Mouse (Mus musculus) adrenal gland, adult 18-20 months (tissue): Measurements from ENCODE around the gene Adamtsl1. TPM values are rescaled to one million over a fixed set of nuclear protein-coding genes. Genes with fewer than 3 reads are reported as not detected.

ENCODE experiments used
- DNase-seq, 2 experiments: peaks; one replicate each; pipeline ENCODE4 v3.0.0; 2021 to 2022; ENCODE audit warnings: low spot score in 2 of 2
- total RNA-seq, 2 experiments: library from RNA; stranded (reverse); gene quantifications; 1 replicate in 1 of 2; 2 replicates in 1 of 2; pipeline ENCODE4 v1.2.3; 2021

Adamtsl1 gene
- total RNA-seq, 2 experiments from 2014 or later = 10.2 to 15.8 TPM

DNA sequence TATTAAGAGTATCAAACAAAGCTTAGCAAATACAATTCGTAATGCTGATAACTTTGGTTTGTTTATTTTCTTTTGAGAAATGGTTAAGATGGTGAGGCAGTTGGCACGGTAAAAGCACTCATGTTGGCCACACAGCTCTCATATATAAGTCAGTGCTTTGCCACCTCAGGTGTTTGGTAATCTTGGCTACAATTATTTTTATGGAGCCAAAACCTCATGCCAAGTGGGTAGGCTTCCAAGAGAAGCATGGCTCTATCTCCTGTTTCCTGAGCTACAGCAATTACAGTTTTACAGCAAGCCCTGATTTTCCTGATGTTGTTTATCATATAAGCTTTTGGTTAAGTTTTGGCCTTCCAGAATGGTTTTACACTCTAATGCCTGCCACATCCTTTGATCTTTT, 795.2 kb downstream of the Adamtsl1 start:
- no peak for DNase-seq

DNA sequence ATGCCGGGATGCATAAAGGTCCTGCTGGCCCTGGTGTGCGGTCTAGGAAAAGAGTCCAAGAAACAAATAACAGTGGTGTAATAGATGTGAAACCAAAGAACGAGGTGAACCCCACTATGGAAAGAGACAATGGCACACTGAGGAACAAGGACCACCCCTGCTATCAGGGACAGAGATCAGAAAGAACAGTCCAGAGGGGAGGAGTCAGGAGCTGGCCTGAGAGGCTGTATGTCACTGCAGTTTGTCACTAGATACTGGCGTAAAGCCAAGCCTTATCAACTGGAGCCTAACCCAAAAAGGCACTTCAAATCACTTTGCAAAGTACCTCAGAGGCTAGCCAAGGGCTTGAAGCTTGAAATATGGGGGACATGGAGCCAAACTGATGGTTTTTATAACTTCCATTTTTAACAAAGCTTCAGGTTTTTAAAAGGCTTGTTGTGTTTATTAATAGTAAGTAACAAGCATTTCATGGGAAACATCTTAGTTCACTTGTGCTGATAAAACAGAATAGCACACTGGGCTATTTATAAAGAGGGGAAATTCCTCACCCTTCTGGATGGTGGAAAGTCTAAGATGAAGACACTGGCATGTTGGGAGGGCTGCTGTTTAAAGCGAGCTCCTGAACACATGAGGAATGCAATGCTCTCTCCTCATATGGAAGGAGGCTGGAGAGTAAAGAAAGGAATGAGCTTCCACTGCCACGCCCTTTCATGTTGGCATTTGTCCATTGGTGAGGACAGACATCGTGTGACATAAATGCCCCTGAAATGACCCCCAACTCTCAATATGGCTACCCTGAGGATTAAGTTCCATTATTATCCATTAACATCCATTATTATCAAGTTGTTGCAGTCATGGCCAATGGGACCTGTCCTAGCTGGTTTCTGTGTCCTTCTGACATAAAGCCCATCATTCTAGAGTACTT, 797.1 kb downstream of the Adamtsl1 start:
- DNase-seq = no peak

DNA sequence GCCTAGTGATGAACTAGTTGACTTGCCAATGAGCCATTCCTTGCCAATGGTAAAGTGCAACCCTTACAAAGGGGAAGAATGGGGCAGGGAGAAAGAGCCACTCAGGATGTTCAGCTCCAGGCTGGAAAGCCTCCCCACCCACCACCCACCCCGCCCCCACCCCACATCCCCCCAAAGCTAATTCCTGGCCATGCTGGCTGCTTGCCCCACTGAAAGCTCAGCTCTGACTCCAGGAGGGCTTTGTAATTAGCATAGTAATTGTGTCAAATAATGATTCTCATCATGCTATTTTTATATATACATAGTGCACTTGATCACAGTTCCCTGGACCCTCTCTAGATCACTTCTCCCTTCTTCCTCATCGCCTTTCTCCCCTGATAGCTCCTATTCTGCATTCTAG, 798.4 kb downstream of the Adamtsl1 start:
- DNase-seq = no peak

DNA sequence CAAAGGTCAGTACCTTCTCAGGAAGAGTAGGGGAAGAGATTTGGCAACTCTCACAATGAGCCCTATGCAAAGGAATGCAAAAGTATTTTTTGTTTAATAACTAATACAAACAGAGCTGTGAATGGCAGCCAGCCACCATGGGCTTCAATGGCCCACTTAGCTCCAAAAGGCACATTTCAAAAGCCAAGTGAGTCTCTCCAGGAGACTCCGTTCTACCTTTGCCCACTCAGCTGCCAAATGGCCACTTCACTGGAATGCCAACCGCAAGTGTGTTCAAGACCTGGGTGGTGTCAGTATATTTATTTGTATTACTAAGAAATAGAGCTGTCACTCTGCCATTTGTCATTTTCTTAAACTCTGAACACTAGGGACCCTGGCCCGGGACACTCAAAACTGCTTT, 800.5 kb downstream of the Adamtsl1 start:
- no peak for DNase-seq

DNA sequence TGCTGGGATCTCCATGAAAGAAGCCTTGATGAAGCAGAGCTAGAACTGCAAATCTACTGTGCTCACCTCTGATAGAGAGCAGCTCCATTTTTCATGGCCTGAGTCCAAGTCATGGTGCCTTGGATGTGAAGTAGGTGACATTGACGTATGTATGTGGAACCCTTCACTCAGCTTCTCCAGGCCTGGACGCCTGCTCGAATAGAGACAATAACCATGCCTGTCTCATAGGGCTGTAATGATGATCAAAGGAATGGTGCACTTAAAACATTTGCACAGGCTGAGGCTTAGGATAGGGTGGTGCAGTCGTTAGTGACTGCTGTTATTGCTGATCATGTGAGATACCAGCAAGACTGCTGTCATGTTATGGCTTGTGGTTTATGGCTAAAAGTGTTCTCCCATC, 801.1 kb downstream of the Adamtsl1 start:
- no peak for DNase-seq

DNA sequence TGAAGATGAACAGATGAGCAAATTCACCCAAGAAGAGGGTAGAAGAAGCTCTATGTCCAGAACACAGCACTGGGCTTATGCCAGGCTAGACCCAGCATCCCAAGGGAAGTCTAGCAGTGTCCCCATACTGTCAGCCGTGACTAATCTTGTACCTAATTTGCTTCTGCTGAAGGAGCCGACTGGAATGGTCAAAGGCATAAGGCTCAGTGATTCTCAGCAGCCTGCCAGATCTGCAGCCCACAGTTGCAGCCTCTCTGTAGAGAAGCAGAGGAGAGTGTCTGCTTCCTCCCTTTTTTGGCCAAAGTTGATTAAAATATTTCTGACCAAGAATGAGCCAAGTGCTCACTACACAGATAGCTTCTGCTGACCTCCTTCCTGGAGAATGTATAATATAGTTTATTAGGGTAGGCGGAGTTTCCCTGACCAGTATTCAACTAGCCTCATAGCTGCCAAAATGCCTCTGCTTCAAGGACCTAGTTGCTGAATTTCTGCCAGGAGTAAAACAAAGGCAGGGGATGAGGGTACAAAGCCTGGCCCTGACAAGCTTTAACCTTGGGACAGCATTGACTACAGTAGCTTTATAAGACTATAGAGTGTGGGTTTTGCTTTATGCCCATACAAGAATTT, 804.1 kb downstream of the Adamtsl1 start:
- no peak for DNase-seq

DNA sequence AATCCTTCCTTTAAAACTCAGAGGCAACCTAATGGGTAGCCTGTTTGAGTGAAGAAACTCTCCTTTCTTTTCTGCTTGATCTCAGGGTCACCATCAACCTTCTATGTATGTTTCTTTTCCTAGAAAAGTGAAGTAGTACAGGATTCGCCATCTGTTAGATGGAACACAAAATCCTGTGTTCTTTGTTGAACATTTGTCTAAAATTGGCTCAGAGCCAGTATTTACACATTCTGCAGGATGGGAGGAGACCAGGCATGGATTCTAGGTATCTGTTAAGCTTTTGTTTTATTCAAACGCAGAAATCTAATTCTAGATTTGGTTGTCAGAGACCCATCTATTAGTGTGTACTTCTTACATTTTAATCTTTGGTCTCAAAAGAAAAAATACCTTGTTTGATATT, 811.4 kb downstream of the Adamtsl1 start:
- DNase-seq = no peak

DNA sequence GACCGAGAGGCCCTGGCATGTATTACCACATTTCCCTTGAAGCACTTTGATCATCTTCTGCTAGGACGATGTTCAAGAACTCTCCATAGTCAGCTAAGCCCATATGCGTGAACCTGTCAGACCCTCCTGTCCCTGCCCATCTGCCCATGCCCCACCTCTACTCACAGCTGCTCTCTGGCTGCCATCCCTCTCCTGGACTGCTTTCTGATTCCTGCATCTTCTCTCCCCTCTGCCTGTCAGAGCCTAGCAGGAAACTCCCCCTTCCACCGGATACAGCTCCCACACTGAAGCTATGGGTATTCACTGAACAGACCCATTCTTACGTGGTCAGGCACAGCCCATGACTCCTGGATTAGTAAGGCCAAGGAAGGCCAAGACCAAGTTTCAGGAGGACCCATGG, 812.0 kb downstream of the Adamtsl1 start:
- no peak for DNase-seq

DNA sequence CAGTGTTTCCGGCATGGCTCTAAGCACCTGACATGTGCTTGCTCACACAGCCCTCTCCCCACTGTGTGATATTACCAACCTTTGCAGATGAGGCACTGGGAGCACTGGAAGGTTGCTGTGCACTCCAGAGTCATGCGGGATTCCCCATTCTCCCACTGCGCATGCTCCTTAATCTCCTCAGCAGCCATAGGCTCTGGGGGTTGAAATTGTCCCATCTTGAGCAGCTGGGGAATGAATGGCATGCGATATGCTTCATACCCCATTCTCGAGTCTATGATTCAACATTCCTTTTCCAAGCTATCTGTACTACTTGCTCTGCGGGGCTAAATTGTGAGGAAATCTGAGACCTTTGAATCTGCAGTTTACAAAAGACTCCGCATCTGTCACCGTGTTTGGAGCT, 812.7 kb downstream of the Adamtsl1 start:
- DNase-seq = no peak

DNA sequence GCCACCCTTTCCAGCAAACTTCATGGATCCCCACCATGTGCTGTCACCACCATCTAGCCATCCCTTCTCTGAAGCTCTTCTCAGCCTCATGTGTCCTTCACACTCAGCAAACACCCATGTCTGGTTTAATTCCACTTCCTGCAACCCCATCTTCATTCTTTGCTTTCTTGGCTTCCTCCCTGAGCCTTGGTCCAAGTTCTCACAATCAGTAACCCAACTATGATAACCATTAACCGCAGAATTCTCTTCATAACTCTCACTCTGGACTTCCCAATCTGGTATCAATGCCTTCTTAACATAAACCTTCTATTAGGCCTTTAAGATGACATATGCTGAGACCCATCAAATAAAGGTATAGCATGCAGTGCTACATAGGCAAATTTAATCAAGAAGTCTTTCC, 815.5 kb downstream of the Adamtsl1 start:
- DNase-seq = no peak

DNA sequence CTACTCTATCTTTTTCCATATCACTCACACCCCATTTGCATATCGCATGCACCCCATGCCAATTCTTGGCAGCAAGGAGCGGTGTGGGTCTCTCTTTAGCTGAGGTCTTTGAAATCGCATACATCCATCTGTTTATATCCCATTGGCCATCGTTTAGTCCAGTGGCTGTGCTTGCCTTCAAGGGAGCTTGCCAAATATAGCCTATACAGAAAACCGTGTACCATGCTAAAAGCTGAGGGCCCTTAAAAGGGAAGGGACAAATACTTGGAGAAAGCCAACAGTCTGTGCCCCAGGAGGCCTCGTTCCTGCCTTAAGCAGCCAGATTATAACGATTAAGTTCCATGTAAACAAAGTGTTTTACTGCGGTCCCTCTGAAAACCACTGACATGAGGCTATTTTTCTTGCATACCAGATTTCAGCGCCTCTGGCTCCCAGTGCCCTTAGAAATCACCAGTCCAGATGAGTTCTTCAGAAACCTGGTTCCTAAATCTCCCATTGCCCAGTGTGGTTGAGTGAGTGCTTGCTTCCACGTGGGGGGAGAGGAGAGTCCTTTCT, 822.0 kb downstream of the Adamtsl1 start:
- DNase-seq = no peak

DNA sequence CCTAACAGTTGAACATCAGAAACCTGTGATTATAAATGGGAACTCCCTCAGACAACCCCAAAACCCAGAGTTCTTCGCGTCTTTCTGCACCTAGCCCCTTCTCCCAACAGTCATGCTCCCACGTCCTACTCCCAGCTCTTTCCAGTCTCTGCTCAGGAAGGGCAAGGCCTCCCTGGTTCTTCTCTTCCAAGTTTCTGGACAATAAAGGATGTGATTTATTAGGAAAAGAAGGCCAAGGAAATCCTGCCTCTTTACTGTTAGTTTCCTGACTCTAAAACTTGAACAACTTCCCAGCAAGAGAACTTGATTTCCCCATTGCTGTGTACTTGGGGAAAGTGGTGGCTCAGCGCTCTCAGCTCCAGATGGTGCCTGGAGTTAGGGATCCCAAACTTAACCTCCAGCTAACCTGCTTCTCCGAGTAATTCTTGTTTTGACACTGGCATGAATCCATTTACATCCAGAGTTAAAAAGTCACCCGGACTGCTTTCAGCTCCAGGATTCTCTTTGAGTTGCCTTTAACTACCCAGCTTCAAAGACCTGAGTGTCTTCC, 823.3 kb downstream of the Adamtsl1 start:
- DNase-seq = no peak

DNA sequence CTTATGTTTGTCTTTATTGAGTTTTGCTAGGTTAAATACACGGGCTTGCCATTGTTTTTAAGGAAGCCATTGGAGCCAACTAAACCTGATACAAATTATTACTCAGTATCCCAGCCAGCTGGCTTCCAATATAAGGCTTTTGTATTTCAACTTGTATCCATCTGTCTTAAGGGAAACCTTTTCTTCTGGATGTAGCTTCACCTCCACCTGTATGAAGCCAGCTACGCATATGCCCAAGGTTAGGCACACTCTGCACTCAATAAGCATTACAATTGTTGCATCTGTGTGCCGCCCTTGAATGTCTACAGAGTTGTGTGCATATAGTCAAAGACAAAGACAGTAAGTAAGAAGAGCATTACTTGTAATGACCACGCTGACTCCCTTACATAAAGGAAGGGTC, 835.4 kb downstream of the Adamtsl1 start:
- DNase-seq = no peak

DNA sequence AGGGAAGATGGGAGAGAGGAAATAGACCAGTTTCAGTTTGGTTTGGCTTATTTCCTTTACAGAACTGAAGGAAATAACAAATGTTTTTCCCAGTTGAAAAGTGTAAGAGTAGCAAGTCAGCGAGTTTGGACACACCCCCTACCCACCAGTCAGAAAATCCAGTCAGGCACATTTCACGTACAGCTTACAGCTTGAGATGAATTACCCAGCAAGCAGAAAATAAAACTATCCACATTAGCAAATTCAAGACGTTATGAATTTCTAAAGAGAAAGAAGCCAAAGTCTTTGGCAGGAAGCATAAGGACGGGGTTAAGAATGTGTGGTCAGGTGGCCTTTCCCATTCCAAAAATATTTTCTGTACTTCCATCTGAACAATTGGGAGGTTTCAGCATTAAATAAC, 838.1 kb downstream of the Adamtsl1 start:
- no peak for DNase-seq

DNA sequence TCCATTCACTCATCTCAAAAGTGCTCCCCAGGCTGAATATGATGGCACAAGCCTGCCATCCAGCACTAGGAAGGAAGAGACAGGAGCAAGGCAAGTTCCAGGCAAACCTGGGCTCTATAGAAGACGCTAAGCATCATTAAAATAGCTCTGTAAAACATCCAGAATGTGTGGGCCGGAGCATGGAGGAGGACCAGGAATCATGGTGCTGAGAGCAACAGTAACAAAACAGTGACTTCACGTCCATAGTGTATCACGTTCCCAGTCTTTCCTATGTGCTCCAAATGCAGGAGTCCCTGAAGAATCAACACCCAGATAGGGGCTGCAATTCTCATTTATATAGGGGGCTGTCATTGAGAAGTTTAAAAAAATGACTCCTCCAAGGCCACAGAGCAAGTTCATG, 839.6 kb downstream of the Adamtsl1 start:
- DNase-seq = no peak

DNA sequence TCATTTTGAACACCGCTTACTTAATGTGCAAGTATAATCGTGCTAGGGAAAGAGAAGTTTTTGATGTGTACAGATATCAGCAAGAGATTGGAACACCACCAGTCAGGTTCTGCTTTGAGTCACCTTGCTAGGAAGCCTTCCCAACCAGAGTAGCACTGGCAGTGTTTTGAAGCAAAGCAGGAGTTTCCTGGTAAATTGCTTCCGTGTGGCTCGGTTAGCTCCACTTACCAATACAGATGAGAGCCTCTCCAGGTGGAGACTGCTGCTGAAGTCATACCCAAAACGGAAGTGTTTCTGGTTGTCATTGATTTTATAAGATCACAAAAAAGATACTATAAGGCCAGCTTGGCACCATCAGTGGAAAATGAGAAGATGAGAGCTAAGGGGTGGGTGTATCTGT, 845.4 kb downstream of the Adamtsl1 start:
- DNase-seq = no peak

DNA sequence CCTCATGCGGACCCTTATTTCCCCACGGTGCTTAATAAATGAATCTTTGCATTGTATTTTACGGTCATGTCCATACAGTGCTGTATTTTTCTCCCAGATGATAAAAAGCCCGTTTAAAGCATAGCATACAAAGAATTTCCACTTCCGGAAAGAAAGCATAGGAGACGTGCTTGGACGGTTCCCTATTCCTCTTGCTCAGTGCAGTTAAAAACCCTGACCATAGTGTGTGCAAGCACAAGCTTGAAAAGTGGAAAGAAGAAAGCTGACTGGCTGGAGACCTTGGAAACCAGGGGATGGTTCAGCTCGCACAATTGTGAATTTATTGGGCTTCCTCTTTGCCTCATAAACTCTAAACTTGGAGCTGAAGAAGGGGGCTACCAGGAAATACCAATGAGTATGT, 855.1 kb downstream of the Adamtsl1 start:
- no peak for DNase-seq

DNA sequence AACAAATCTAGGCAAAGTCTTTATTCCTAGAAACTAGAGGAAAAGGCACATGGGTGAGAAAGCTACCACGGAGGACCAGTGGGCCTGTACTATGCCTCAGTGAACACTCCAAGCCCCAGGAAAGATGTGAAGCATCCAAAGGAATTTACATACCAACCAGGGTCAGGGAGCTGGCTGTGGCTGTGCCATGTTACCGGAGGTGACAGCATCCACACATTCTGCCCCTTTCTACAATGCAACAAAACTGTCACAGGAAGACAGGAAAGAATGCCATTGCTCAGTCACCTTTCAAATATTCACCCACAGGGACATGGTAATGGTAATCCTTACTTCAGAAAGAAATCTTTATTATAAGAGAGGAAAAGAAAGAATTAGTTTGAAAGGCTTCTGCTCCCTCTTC, 859.2 kb downstream of the Adamtsl1 start:
- no peak for DNase-seq

DNA sequence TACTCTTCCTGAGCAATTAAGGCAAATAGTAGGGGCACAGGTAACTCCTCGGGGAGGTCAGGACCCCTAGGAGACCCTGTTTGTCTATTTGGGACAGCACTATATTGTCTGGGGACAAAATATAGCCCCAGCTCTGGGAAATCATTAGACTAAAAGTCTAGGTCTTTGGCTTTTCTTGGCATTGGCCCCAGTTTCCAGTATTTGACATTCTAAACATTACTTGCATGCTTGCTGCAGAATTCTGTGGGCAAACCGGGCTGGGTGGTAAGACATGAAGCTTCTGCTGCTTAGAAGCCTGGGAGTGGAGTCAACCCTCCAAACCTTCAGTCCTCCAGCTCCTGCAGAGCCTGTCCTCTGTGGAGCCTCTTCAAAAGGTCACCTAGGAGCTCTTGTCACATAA, 869.2 kb downstream of the Adamtsl1 start:
- no peak for DNase-seq

DNA sequence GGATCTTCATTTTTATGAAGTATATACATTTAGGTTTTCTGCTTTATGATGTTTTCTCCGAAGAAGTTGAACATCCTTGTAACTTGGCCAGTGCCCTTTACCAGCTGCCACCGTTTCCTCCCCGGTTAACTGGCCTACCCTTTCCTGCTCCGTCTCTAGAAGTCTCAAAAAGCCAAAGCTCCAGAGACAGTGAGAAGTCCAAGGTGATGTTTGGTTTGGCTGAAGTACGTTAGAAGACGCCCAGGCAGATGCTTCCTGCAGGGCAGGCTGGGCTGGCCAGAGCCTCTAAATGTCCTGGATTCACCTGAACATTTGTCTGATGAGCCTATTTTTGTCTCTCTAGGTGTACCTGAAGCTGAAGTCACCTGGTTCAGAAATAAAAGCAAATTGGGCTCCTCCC, 871.1 kb downstream of the Adamtsl1 start:
- no peak for DNase-seq

DNA sequence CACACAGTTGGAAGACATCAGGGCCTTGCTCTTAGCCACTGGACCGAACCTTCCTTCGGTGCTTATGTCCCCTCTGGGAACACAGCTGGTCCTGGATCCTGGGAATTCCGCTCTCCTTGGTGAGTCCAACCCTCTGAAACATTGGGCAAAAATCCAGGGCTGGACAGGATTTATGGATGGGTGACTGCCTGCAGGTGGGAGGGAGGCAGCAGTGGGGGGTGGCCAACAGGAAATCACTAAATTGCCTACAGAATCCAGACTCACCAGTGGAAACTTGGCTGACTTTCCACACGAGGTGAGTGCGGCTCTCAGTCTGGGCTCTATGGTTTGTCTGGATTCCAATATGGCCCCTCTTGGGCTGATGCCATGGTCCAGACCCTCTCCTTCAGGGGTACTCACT, 874.5 kb downstream of the Adamtsl1 start:
- DNase-seq = no peak

DNA sequence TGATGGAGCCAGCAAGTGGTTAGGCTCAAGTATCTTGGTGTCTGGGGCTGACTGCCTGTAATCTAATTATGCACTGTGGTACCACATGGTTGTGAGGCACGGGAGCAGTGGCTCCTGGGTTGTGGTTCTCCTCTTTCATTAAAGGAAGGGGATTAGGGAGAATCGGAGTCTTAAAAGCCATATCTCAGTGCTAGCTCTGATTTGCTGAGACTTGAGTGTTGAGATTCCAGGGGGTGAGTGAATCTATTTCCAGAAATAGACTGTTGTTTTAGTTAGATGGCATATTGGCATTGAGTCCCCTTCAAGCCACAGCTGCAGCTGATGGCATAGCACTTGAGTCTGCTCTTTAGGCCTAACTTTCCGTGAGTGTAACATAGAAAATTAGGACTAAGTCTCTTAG, 877.2 kb downstream of the Adamtsl1 start:
- DNase-seq = no peak
